Mouse (Mus musculus) brain, embryonic 14.5 days (tissue): ENCODE data around the gene Elmod2. TPM values are rescaled to one million over a fixed set of nuclear protein-coding genes. Genes with fewer than 3 reads are reported as not detected.
A peak's percentile ranks its signal among the peaks of the same experiment; 100 is the strongest.

ENCODE experiments used
- DNase-seq: peaks from one replicate; pipeline ENCODE4 v3.0.0-alpha.2; 2011; ENCODE audit warnings: low read depth
- CTCF ChIP-seq: fragments of 200-500 bp; IDR thresholded peaks from 2 replicates; pipeline ENCODE4 v1.5.1; 2012; ENCODE audit warnings: inconsistent platforms, mild to moderate bottlenecking, moderate library complexity, borderline replicate concordance; ENCODE audit not compliant: insufficient read depth, insufficient read length; ENCODE audit errors: extremely low read depth
- POLR2A ChIP-seq: fragments of 200-500 bp; IDR thresholded peaks from 2 replicates; pipeline ENCODE4 v1.6.1; 2012; ENCODE audit warnings: mild to moderate bottlenecking, inconsistent platforms, borderline replicate concordance; ENCODE audit not compliant: poor library complexity, insufficient read depth, insufficient read length, severe bottlenecking; ENCODE audit errors: extremely low read depth
- polyA plus RNA-seq: library from polyadenylated mRNA; depleted of rRNA; stranded (reverse); fragments of >200 nt; gene quantifications from 2 replicates; pipeline ENCODE4 v1.2.3, GENCODE M21; 2012; rRNA removed

Gene Elmod2
- 20.3 and 21.8 TPM in 2 replicates for polyA plus RNA-seq

- TF ChIP-seq CTCF: no peak
- peak; percentile 79; the same call in 1 of the 2 replicates for TF ChIP-seq POLR2A
Measured at GRCm38 (mm10) chr8:83331899-83332697, at the start of gene Elmod2. Gene Elmod2 (minus strand): TSS chr8:83332486.

GRCm38 (mm10) chr8:83381016-83381415, 48.7 kb upstream of the Elmod2 start:
- no peak for DNase-seq
- TF ChIP-seq CTCF (no peak), POLR2A (no peak)

More at GRCm38 (mm10) chr8:83331899-83332697, at the start of gene Elmod2:
- peak; percentile 98 for DNase-seq

GRCm38 (mm10) chr8:83380141-83380540, 47.9 kb upstream of the Elmod2 start:
- TF ChIP-seq CTCF (no peak), POLR2A (no peak)
- DNase-seq: no peak

DNA sequence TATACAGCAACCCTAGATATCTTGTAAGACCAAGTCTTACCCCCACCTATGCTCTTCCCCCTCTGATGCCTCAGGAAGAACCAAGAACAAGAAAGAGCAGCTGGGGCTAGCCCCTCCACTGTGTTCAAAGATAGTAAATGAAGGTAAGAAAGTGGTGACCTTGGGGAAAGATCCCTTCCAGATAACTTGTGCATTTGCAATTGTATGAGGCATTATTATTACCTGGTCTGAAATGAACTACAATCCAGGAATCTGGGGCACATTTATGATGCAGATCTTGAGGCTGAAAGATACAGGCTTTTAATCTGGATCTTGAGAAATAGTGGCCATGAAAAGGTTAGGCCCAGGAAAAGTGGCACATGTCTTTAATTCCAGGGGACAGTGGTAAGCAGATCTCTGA, 44.9 kb upstream of the Elmod2 start:
- DNase-seq: no peak
- TF ChIP-seq POLR2A (no peak), CTCF (no peak)

GRCm38 (mm10) chr8:83363156-83363769, 31.0 kb upstream of the Elmod2 start:
- TF ChIP-seq CTCF (no peak), POLR2A (no peak)
- DNase-seq: no peak

GRCm38 (mm10) chr8:83351315-83351714, 19.0 kb upstream of the Elmod2 start:
- TF ChIP-seq CTCF (no peak), POLR2A (no peak)
- no peak for DNase-seq

GRCm38 (mm10) chr8:83348263-83348662, 16.0 kb upstream of the Elmod2 start, which contains the start of gene Mgat4d:
Gene Mgat4d (plus strand): TSS chr8:83348471.
- no peak for DNase-seq
- TF ChIP-seq POLR2A: no peak
- no peak for TF ChIP-seq CTCF

- DNase-seq: peak; percentile 59
- TF ChIP-seq CTCF (peak; percentile 33; the same call in 1 of the 2 replicates), POLR2A (no peak)
Measured at GRCm38 (mm10) chr8:83342693-83343092, 10.4 kb upstream of the Elmod2 start.

GRCm38 (mm10) chr8:83342076-83342475, 9.8 kb upstream of the Elmod2 start:
- TF ChIP-seq POLR2A: no peak
- TF ChIP-seq CTCF: no peak
- DNase-seq: no peak

GRCm38 (mm10) chr8:83332864-83333263, 578 bp upstream of the Elmod2 start:
- TF ChIP-seq POLR2A (no peak), CTCF (no peak)
- DNase-seq: peak; percentile 17

GRCm38 (mm10) chr8:83331567-83331898, 753 bp downstream of the Elmod2 start:
- TF ChIP-seq POLR2A: no peak
- no peak for TF ChIP-seq CTCF
- DNase-seq: peak; percentile 79
